Mouse (Mus musculus): ENCODE results near the gene Upp1.

- no peak for TF ChIP-seq CTCF (IDR thresholded peaks at IDR 0.05; ENCODE audit: low read depth)
- TF ChIP-seq EP300 (IDR thresholded peaks at IDR 0.05; ENCODE audit: low read depth) = no peak
Measured at GRCm38 (mm10) chr11:9122315-9122714, 4.4 kb downstream of the Upp1 start.

All from liver, embryonic 14.5 days (tissue).